Mouse (Mus musculus): ENCODE data around the gene Mki67. TPM values are rescaled to one million over a fixed set of nuclear protein-coding genes. Genes with fewer than 3 reads are reported as not detected.
"Not testable (repeated sequence)": the region's sequence is repeated elsewhere in the genome, so short reads cannot be mapped to it uniquely, and the experiment has no call there.

Mki67 gene
- polyA plus RNA-seq, 1 experiment from 2014 or later, result 48.4 TPM

GRCm38 (mm10) chr7:135694796-135695195 lies 21.4 kb downstream of the Mki67 start:
- ATAC-seq (ENCODE audit: insufficient number of reproducible peaks, insufficient read depth, low FRiP score, low TSS enrichment, low read depth), result no peak
- H3K4me2 ChIP-seq, result no peak overlapping the region
- H3K4me1 ChIP-seq, result no peaks in the 10 kb centered on the region
- H3K36me3 ChIP-seq, result peaks cover 90% of the 10 kb centered on the region
- H3K9ac ChIP-seq, result no peak overlapping the region
- no peaks in the 10 kb centered on the region for H3K9me3 ChIP-seq
- no peak overlapping the region for H3K4me3 ChIP-seq
- no peaks in the 10 kb centered on the region for H3K27me3 ChIP-seq
- WGBS, result 96% methylated on average over 5 of the region's 5 CpGs
- no peak overlapping the region for H3K27ac ChIP-seq

- no peaks in the 10 kb centered on the region for H3K4me1 ChIP-seq
- no peak overlapping the region for H3K4me2 ChIP-seq
- no peaks in the 10 kb centered on the region for H3K9me3 ChIP-seq
- H3K27me3 ChIP-seq, result no peaks in the 10 kb centered on the region
- ATAC-seq (ENCODE audit: insufficient number of reproducible peaks, insufficient read depth, low FRiP score, low TSS enrichment, low read depth), result no peak
- 93% methylated on average over 4 of the region's 4 CpGs for WGBS
- H3K36me3 ChIP-seq, result peaks cover 89% of the 10 kb centered on the region
- H3K27ac ChIP-seq, result no peak overlapping the region
- H3K9ac ChIP-seq, result no peak overlapping the region
- no peak overlapping the region for H3K4me3 ChIP-seq
Observed at GRCm38 (mm10) chr7:135694130-135694529, 22.0 kb downstream of the Mki67 start.

- Histone ChIP-seq H3K4me2 (no peak overlapping the region), H3K9ac (no peak overlapping the region), H3K4me3 (no peak overlapping the region), H3K27me3 (no peaks in the 10 kb centered on the region), H3K9me3 (no peaks in the 10 kb centered on the region), H3K27ac (no peak overlapping the region), H3K4me1 (no peaks in the 10 kb centered on the region), H3K36me3 (peaks cover 89% of the 10 kb centered on the region)
- WGBS, result 95% methylated on average over 5 of the region's 5 CpGs
- ATAC-seq (ENCODE audit: insufficient number of reproducible peaks, insufficient read depth, low FRiP score, low TSS enrichment, low read depth), result no peak
Observed at GRCm38 (mm10) chr7:135691941-135692340, 24.2 kb downstream of the Mki67 start.

GRCm38 (mm10) chr7:135689396-135689795 lies 26.8 kb downstream of the Mki67 start:
- Histone ChIP-seq H3K4me1 (no peaks in the 10 kb centered on the region), H3K9me3 (no peaks in the 10 kb centered on the region), H3K9ac (no peak overlapping the region), H3K27me3 (no peaks in the 10 kb centered on the region), H3K27ac (no peak overlapping the region), H3K4me2 (no peak overlapping the region), H3K4me3 (no peak overlapping the region), H3K36me3 (peaks cover 83% of the 10 kb centered on the region)
- 93% methylated on average over 7 of the region's 7 CpGs for WGBS
- no peak for ATAC-seq (ENCODE audit: insufficient number of reproducible peaks, insufficient read depth, low FRiP score, low TSS enrichment, low read depth)

GRCm38 (mm10) chr7:135684938-135685337 lies 31.2 kb downstream of the Mki67 start:
- Histone ChIP-seq H3K27ac (no peak overlapping the region), H3K9ac (no peak overlapping the region), H3K4me2 (no peak overlapping the region), H3K36me3 (peaks cover 47% of the 10 kb centered on the region), H3K9me3 (no peaks in the 10 kb centered on the region), H3K4me3 (no peak overlapping the region), H3K4me1 (no peaks in the 10 kb centered on the region), H3K27me3 (no peaks in the 10 kb centered on the region)
- ATAC-seq (ENCODE audit: insufficient number of reproducible peaks, insufficient read depth, low FRiP score, low TSS enrichment, low read depth), result no peak
- whole genome bisulfite sequencing, result 87% methylated on average over 7 of the region's 7 CpGs

- Histone ChIP-seq H3K27ac (0 out of 2 replicates have a peak overlapping the region, but pooled peaks have one; percentile 7), H3K36me3 (peaks cover 41% of the 10 kb centered on the region)
- not testable (repeated sequence) for H3K4me3 ChIP-seq; H3K4me1 ChIP-seq; H3K9me3 ChIP-seq; H3K27me3 ChIP-seq; ATAC-seq (ENCODE audit: insufficient number of reproducible peaks, insufficient read depth, low FRiP score, low TSS enrichment, low read depth); H3K4me2 ChIP-seq; H3K9ac ChIP-seq
- WGBS, result 76% methylated on average over 4 of the region's 4 CpGs
Observed at GRCm38 (mm10) chr7:135684098-135684497, 32.1 kb downstream of the Mki67 start.

GRCm38 (mm10) chr7:135680334-135680733 lies 35.8 kb downstream of the Mki67 start:
- Histone ChIP-seq H3K4me2 (no peak overlapping the region), H3K9me3 (no peaks in the 10 kb centered on the region), H3K27me3 (no peaks in the 10 kb centered on the region), H3K36me3 (peaks cover 5% of the 10 kb centered on the region), H3K4me1 (no peaks in the 10 kb centered on the region), H3K27ac (no peak overlapping the region), H3K9ac (no peak overlapping the region), H3K4me3 (no peak overlapping the region)
- 69% methylated on average over 5 of the region's 5 CpGs for WGBS
- no peak for ATAC-seq (ENCODE audit: insufficient number of reproducible peaks, insufficient read depth, low FRiP score, low TSS enrichment, low read depth)

- Histone ChIP-seq H3K27ac (no peak overlapping the region), H3K27me3 (no peaks in the 10 kb centered on the region)
- no peak for ATAC-seq (ENCODE audit: insufficient number of reproducible peaks, insufficient read depth, low FRiP score, low TSS enrichment, low read depth)
Observed at GRCm38 (mm10) chr7:135676722-135677121, 39.4 kb downstream of the Mki67 start.

GRCm38 (mm10) chr7:135673576-135673975 lies 42.6 kb downstream of the Mki67 start:
- 73% methylated on average over 3 of the region's 3 CpGs for WGBS
- H3K27ac ChIP-seq, result no peak overlapping the region
- no peaks in the 10 kb centered on the region for H3K9me3 ChIP-seq
- ATAC-seq (ENCODE audit: insufficient number of reproducible peaks, insufficient read depth, low FRiP score, low TSS enrichment, low read depth), result no peak
- H3K4me3 ChIP-seq, result no peak overlapping the region
- H3K27me3 ChIP-seq, result no peaks in the 10 kb centered on the region
- 0 out of 2 replicates have a peak, but pooled peaks cover 2% of the 10 kb centered on the region for H3K36me3 ChIP-seq
- no peak overlapping the region for H3K4me2 ChIP-seq
- no peak overlapping the region for H3K9ac ChIP-seq
- H3K4me1 ChIP-seq, result peaks cover 8% of the 10 kb centered on the region; the same call in 1 of the 2 replicates

More at GRCm38 (mm10) chr7:135676722-135677121, 39.4 kb downstream of the Mki67 start:
- no peak overlapping the region for H3K9ac ChIP-seq
- no peak overlapping the region for H3K4me3 ChIP-seq
- H3K4me1 ChIP-seq, result no peaks in the 10 kb centered on the region
- H3K36me3 ChIP-seq, result 0 out of 2 replicates have a peak, but pooled peaks cover 2% of the 10 kb centered on the region
- WGBS, result 84% methylated on average over 8 of the region's 8 CpGs
- no peak overlapping the region for H3K4me2 ChIP-seq
- H3K9me3 ChIP-seq, result no peaks in the 10 kb centered on the region

- WGBS, result 38% methylated on average over 16 of the region's 16 CpGs
- Histone ChIP-seq H3K4me2 (no peak overlapping the region), H3K36me3 (0 out of 2 replicates have a peak, but pooled peaks cover 2% of the 10 kb centered on the region), H3K27me3 (no peaks in the 10 kb centered on the region), H3K27ac (no peak overlapping the region), H3K4me3 (no peak overlapping the region), H3K9me3 (no peaks in the 10 kb centered on the region), H3K9ac (no peak overlapping the region), H3K4me1 (peaks cover 8% of the 10 kb centered on the region; the same call in 1 of the 2 replicates)
- no peak for ATAC-seq (ENCODE audit: insufficient number of reproducible peaks, insufficient read depth, low FRiP score, low TSS enrichment, low read depth)
Observed at GRCm38 (mm10) chr7:135668852-135669739, 47.1 kb downstream of the Mki67 start.

GRCm38 (mm10) chr7:135666314-135666713 lies 49.8 kb downstream of the Mki67 start:
- Histone ChIP-seq H3K4me2 (no peak overlapping the region), H3K27me3 (no peaks in the 10 kb centered on the region), H3K4me1 (peaks cover 8% of the 10 kb centered on the region; the same call in 1 of the 2 replicates), H3K4me3 (no peak overlapping the region), H3K27ac (no peak overlapping the region), H3K9me3 (no peaks in the 10 kb centered on the region), H3K9ac (no peak overlapping the region), H3K36me3 (no peaks in the 10 kb centered on the region)
- 85% methylated on average over 2 of the region's 2 CpGs for WGBS
- ATAC-seq (ENCODE audit: insufficient number of reproducible peaks, insufficient read depth, low FRiP score, low TSS enrichment, low read depth), result no peak

- Histone ChIP-seq H3K36me3 (no peaks in the 10 kb centered on the region), H3K4me3 (no peak overlapping the region), H3K27ac (no peak overlapping the region), H3K4me1 (peaks cover 6% of the 10 kb centered on the region; the same call in 1 of the 2 replicates), H3K4me2 (no peak overlapping the region), H3K9ac (no peak overlapping the region), H3K27me3 (no peaks in the 10 kb centered on the region), H3K9me3 (no peaks in the 10 kb centered on the region)
- ATAC-seq (ENCODE audit: insufficient number of reproducible peaks, insufficient read depth, low FRiP score, low TSS enrichment, low read depth), result no peak
- WGBS, result 73% methylated on average over 7 of the region's 7 CpGs
Observed at GRCm38 (mm10) chr7:135664211-135664610, 52.0 kb downstream of the Mki67 start.

Measured in embryonic facial prominence, embryonic 13.5 days (tissue).